Mouse (Mus musculus): ENCODE measurements at regions not wholly inside any gene's neighbourhood (a gene's known extent, or its start where the extent isn't known, plus 50 kb on each side); places are given as distances from the start of the nearest gene placed in this dataset.

GRCm38 (mm10) chr3:15068256-15068655 lies 182.2 kb downstream of the Car2 start:
- Histone ChIP-seq H3K27me3 (ENCODE audit: control insufficient read depth, insufficient read depth, low read length, poor library complexity, severe bottlenecking) (no peaks in the 10 kb centered on the region), H3K36me3 (ENCODE audit: control insufficient read depth, insufficient read depth, low read length, poor library complexity, severe bottlenecking) (no peaks in the 10 kb centered on the region)

GRCm38 (mm10) chr3:15071030-15071883 lies 185.2 kb downstream of the Car2 start:
- H3K27me3 ChIP-seq (ENCODE audit: control insufficient read depth, insufficient read depth, low read length, poor library complexity, severe bottlenecking) = no peaks in the 10 kb centered on the region
- H3K36me3 ChIP-seq (ENCODE audit: control insufficient read depth, insufficient read depth, low read length, poor library complexity, severe bottlenecking) = no peaks in the 10 kb centered on the region
- no peak for DNase-seq (ENCODE audit: low read depth, low spot score)

More at GRCm38 (mm10) chr3:15068256-15068655, 182.2 kb downstream of the Car2 start:
- no peak for DNase-seq (ENCODE audit: low read depth, low spot score)

- Histone ChIP-seq H3K36me3 (ENCODE audit: control insufficient read depth, insufficient read depth, low read length, poor library complexity, severe bottlenecking) (no peaks in the 10 kb centered on the region), H3K27me3 (ENCODE audit: control insufficient read depth, insufficient read depth, low read length, poor library complexity, severe bottlenecking) (no peaks in the 10 kb centered on the region)
- DNase-seq (ENCODE audit: low read depth, low spot score) = peak; percentile 30
Observed at GRCm38 (mm10) chr3:15073405-15073804, 187.3 kb downstream of the Car2 start.

- no peaks in the 10 kb centered on the region for H3K27me3 ChIP-seq (ENCODE audit: control insufficient read depth, insufficient read depth, low read length, poor library complexity, severe bottlenecking)
- no peaks in the 10 kb centered on the region for H3K36me3 ChIP-seq (ENCODE audit: control insufficient read depth, insufficient read depth, low read length, poor library complexity, severe bottlenecking)
- no peak for DNase-seq (ENCODE audit: low read depth, low spot score)
Observed at GRCm38 (mm10) chr3:15073847-15074246, 187.8 kb downstream of the Car2 start.

- DNase-seq (ENCODE audit: low read depth, low spot score) = no peak
- Histone ChIP-seq H3K27me3 (ENCODE audit: control insufficient read depth, insufficient read depth, low read length, poor library complexity, severe bottlenecking) (no peaks in the 10 kb centered on the region), H3K36me3 (ENCODE audit: control insufficient read depth, insufficient read depth, low read length, poor library complexity, severe bottlenecking) (no peaks in the 10 kb centered on the region)
Observed at GRCm38 (mm10) chr3:15074949-15075348, 188.9 kb downstream of the Car2 start.

- Histone ChIP-seq H3K27me3 (ENCODE audit: control insufficient read depth, insufficient read depth, low read length, poor library complexity, severe bottlenecking) (no peaks in the 10 kb centered on the region), H3K36me3 (ENCODE audit: control insufficient read depth, insufficient read depth, low read length, poor library complexity, severe bottlenecking) (no peaks in the 10 kb centered on the region)
- DNase-seq (ENCODE audit: low read depth, low spot score) = no peak
Observed at GRCm38 (mm10) chr3:15090124-15090523, 204.1 kb downstream of the Car2 start.

GRCm38 (mm10) chr3:15098206-15098817 lies 212.2 kb downstream of the Car2 start:
- DNase-seq (ENCODE audit: low read depth, low spot score) = no peak
- Histone ChIP-seq H3K27me3 (ENCODE audit: control insufficient read depth, insufficient read depth, low read length, poor library complexity, severe bottlenecking) (no peaks in the 10 kb centered on the region), H3K36me3 (ENCODE audit: control insufficient read depth, insufficient read depth, low read length, poor library complexity, severe bottlenecking) (no peaks in the 10 kb centered on the region)

GRCm38 (mm10) chr3:15098981-15099380 lies 212.9 kb downstream of the Car2 start:
- Histone ChIP-seq H3K36me3 (ENCODE audit: control insufficient read depth, insufficient read depth, low read length, poor library complexity, severe bottlenecking) (no peaks in the 10 kb centered on the region), H3K27me3 (ENCODE audit: control insufficient read depth, insufficient read depth, low read length, poor library complexity, severe bottlenecking) (no peaks in the 10 kb centered on the region)
- no peak for DNase-seq (ENCODE audit: low read depth, low spot score)

- DNase-seq (ENCODE audit: low read depth, low spot score) = no peak
- no peaks in the 10 kb centered on the region for H3K36me3 ChIP-seq (ENCODE audit: control insufficient read depth, insufficient read depth, low read length, poor library complexity, severe bottlenecking)
- no peaks in the 10 kb centered on the region for H3K27me3 ChIP-seq (ENCODE audit: control insufficient read depth, insufficient read depth, low read length, poor library complexity, severe bottlenecking)
Observed at GRCm38 (mm10) chr3:15105627-15106026, 219.6 kb downstream of the Car2 start.

- DNase-seq (ENCODE audit: low read depth, low spot score) = no peak
- no peaks in the 10 kb centered on the region for H3K36me3 ChIP-seq (ENCODE audit: control insufficient read depth, insufficient read depth, low read length, poor library complexity, severe bottlenecking)
- H3K27me3 ChIP-seq (ENCODE audit: control insufficient read depth, insufficient read depth, low read length, poor library complexity, severe bottlenecking) = no peaks in the 10 kb centered on the region
Observed at GRCm38 (mm10) chr3:15106281-15106680, 220.2 kb downstream of the Car2 start.

GRCm38 (mm10) chr3:15107301-15107700 lies 221.2 kb downstream of the Car2 start:
- Histone ChIP-seq H3K36me3 (ENCODE audit: control insufficient read depth, insufficient read depth, low read length, poor library complexity, severe bottlenecking) (no peaks in the 10 kb centered on the region), H3K27me3 (ENCODE audit: control insufficient read depth, insufficient read depth, low read length, poor library complexity, severe bottlenecking) (no peaks in the 10 kb centered on the region)
- DNase-seq (ENCODE audit: low read depth, low spot score) = no peak

GRCm38 (mm10) chr3:15108239-15108934 lies 222.3 kb downstream of the Car2 start:
- no peaks in the 10 kb centered on the region for H3K36me3 ChIP-seq (ENCODE audit: control insufficient read depth, insufficient read depth, low read length, poor library complexity, severe bottlenecking)
- DNase-seq (ENCODE audit: low read depth, low spot score) = no peak
- H3K27me3 ChIP-seq (ENCODE audit: control insufficient read depth, insufficient read depth, low read length, poor library complexity, severe bottlenecking) = no peaks in the 10 kb centered on the region

- no peak for DNase-seq (ENCODE audit: low read depth, low spot score)
- Histone ChIP-seq H3K36me3 (ENCODE audit: control insufficient read depth, insufficient read depth, low read length, poor library complexity, severe bottlenecking) (no peaks in the 10 kb centered on the region), H3K27me3 (ENCODE audit: control insufficient read depth, insufficient read depth, low read length, poor library complexity, severe bottlenecking) (no peaks in the 10 kb centered on the region)
Observed at GRCm38 (mm10) chr3:15110037-15110748, 221.9 kb downstream of the Gm9733 start.

- Histone ChIP-seq H3K36me3 (ENCODE audit: control insufficient read depth, insufficient read depth, low read length, poor library complexity, severe bottlenecking) (no peaks in the 10 kb centered on the region), H3K27me3 (ENCODE audit: control insufficient read depth, insufficient read depth, low read length, poor library complexity, severe bottlenecking) (no peaks in the 10 kb centered on the region)
- DNase-seq (ENCODE audit: low read depth, low spot score) = no peak
Observed at GRCm38 (mm10) chr3:15112177-15112838, 219.8 kb downstream of the Gm9733 start.
